Mouse (Mus musculus): ENCODE measurements around the gene Abi3.

- no peak for TF ChIP-seq CTCF (conservative IDR thresholded peaks at IDR 0.05 in 1 of 2, IDR thresholded peaks at IDR 0.05 in 1 of 2; ENCODE audit: low read depth in 2 of 2, low read length in 2 of 2)
- no peak for TF ChIP-seq POLR2AphosphoS2 (IDR thresholded peaks at IDR 0.05; ENCODE audit: low read depth, low read length)
- TF ChIP-seq NELFE (IDR thresholded peaks at IDR 0.05; ENCODE audit: low read depth, low read length), result no peak
- no peak for TF ChIP-seq MYC (IDR thresholded peaks at IDR 0.05; ENCODE audit: low read depth, low read length)
- TF ChIP-seq ZMIZ1 (IDR thresholded peaks at IDR 0.05; ENCODE audit: low read depth, low read length), result no peak
- TF ChIP-seq TBP (conservative IDR thresholded peaks at IDR 0.05; ENCODE audit: low read depth, low read length), result no peak
- TF ChIP-seq ZNF384 (IDR thresholded peaks at IDR 0.05; ENCODE audit: low read depth, low read length), result no peak
- no peak for TF ChIP-seq HCFC1 (IDR thresholded peaks at IDR 0.05; ENCODE audit: low read depth, low read length)
- no peak for TF ChIP-seq NRF1 (IDR thresholded peaks at IDR 0.05; ENCODE audit: low read depth, low read length)
- TF ChIP-seq RAD21 (IDR thresholded peaks at IDR 0.05; ENCODE audit: low read depth, low read length), result no peak
Measured at GRCm38 (mm10) chr11:95814101-95814500, 28.2 kb downstream of the Abi3 start.

All from CH12.LX (cell line).